Mouse (Mus musculus): ENCODE data around the gene Med16. TPM values are rescaled to one million over a fixed set of nuclear protein-coding genes. Genes with fewer than 3 reads are reported as not detected.
A peak's percentile ranks its signal among the peaks of the same experiment; 100 is the strongest.

Med16 gene
- polyA plus RNA-seq, 1 experiment, result 31.7 TPM

GRCm38 (mm10) chr10:79860079-79860911, 48.4 kb downstream of the Med16 start:
- DNase-seq (ENCODE audit: low spot score), result no peak

GRCm38 (mm10) chr10:79859116-79859515, 49.6 kb downstream of the Med16 start:
- DNase-seq (ENCODE audit: low spot score), result no peak

- DNase-seq (ENCODE audit: low spot score), result no peak
Measured at GRCm38 (mm10) chr10:79858416-79859074, 50.2 kb downstream of the Med16 start.

- no peak for DNase-seq (ENCODE audit: low spot score)
Measured at GRCm38 (mm10) chr10:79857894-79858293, 50.8 kb downstream of the Med16 start.

- no peak for DNase-seq (ENCODE audit: low spot score)
Measured at GRCm38 (mm10) chr10:79857452-79857811, 51.3 kb downstream of the Med16 start.

- no peak for DNase-seq (ENCODE audit: low spot score)
Measured at GRCm38 (mm10) chr10:79856704-79857451, 51.8 kb downstream of the Med16 start.

- no peak for DNase-seq (ENCODE audit: low spot score)
Measured at GRCm38 (mm10) chr10:79856280-79856679, 52.4 kb downstream of the Med16 start.

- DNase-seq (ENCODE audit: low spot score), result no peak
Measured at GRCm38 (mm10) chr10:79855558-79856184, 53.1 kb downstream of the Med16 start.

GRCm38 (mm10) chr10:79854801-79855541, 53.8 kb downstream of the Med16 start:
- peak; percentile 70 for DNase-seq (ENCODE audit: low spot score)

- DNase-seq (ENCODE audit: low spot score), result peak; percentile 94
Measured at GRCm38 (mm10) chr10:79853860-79854795, 54.6 kb downstream of the Med16 start, which contains the start of gene Ptbp1. TSS of gene Ptbp1 (plus strand) at chr10:79854427.

GRCm38 (mm10) chr10:79853392-79853791, 55.3 kb downstream of the Med16 start:
- peak; percentile 95 for DNase-seq (ENCODE audit: low spot score)

GRCm38 (mm10) chr10:79852827-79853226, 55.9 kb downstream of the Med16 start:
- DNase-seq (ENCODE audit: low spot score), result no peak

- DNase-seq (ENCODE audit: low spot score), result no peak
Measured at GRCm38 (mm10) chr10:79852107-79852789, 56.5 kb downstream of the Med16 start.

GRCm38 (mm10) chr10:79851653-79852052, 57.1 kb downstream of the Med16 start:
- DNase-seq (ENCODE audit: low spot score), result no peak

- no peak for DNase-seq (ENCODE audit: low spot score)
Measured at GRCm38 (mm10) chr10:79849941-79850628, 58.6 kb downstream of the Med16 start.

GRCm38 (mm10) chr10:79846553-79846952, 62.2 kb downstream of the Med16 start:
- no peak for DNase-seq (ENCODE audit: low spot score)

All from urinary bladder, adult 2 months (tissue).